Mouse (Mus musculus) neural tube, embryonic 15.5 days (tissue): Measurements from ENCODE around the gene Srl. TPM values are rescaled to one million over a fixed set of nuclear protein-coding genes. Genes with fewer than 3 reads are reported as not detected.
A peak's percentile ranks its signal among the peaks of the same experiment; 100 is the strongest.

Experiments
- ATAC-seq: fragments of 200-750 bp; cut with Nextera tagmentation; 2 replicates; pipeline ENCODE4 v1.8.0; 2017; ENCODE audit warnings: mild to moderate bottlenecking, moderate TSS enrichment, moderate library complexity; ENCODE audit not compliant: low FRiP score
- H3K27ac ChIP-seq: fragments of 300-500 bp; sonication (generic); replicated peaks from 2 replicates; pipeline ENCODE4 v1.5.1; 2015; ENCODE audit warnings: mild to moderate bottlenecking, inconsistent platforms
- H3K27me3 ChIP-seq: fragments of 300-500 bp; sonication (generic); replicated peaks from 2 replicates; pipeline ENCODE4 v1.6.1; 2015; ENCODE audit warnings: inconsistent platforms
- H3K36me3 ChIP-seq: fragments of 300-500 bp; sonication (generic); 2 replicates; pipeline ENCODE4 v1.6.1; 2015; ENCODE audit warnings: inconsistent platforms
- H3K4me1 ChIP-seq: fragments of 300-500 bp; sonication (generic); 2 replicates; pipeline ENCODE4 v1.6.1; 2015; ENCODE audit warnings: inconsistent platforms
- H3K4me2 ChIP-seq: fragments of 300-500 bp; sonication (generic); 2 replicates; pipeline ENCODE4 v1.6.1; 2015; ENCODE audit warnings: inconsistent platforms, mild to moderate bottlenecking, moderate library complexity
- H3K4me3 ChIP-seq: fragments of 300-500 bp; sonication (generic); replicated peaks from 2 replicates; pipeline ENCODE4 v1.5.1; 2015; ENCODE audit warnings: mild to moderate bottlenecking, inconsistent platforms
- H3K9ac ChIP-seq: fragments of 300-500 bp; sonication (generic); replicated peaks from 2 replicates; pipeline ENCODE4 v1.6.1; 2015; ENCODE audit warnings: mild to moderate bottlenecking, inconsistent platforms
- H3K9me3 ChIP-seq: fragments of 300-500 bp; sonication (generic); replicated peaks from 2 replicates; pipeline ENCODE4 v1.6.1; 2016; ENCODE audit warnings: inconsistent platforms
- WGBS: fragments of 180-500 bp; shearing (Covaris S2); methylation state at CpG from one replicate; pipeline ENCODE4 v1.1.7; 2015; ENCODE audit warnings: mixed read lengths; 5-methylcytosine and 5-hydroxymethylcytosine counted together
- polyA plus RNA-seq: library from polyadenylated mRNA; unstranded; fragments of >200 nt; fragmentation: Nextera tagmentation; extraction: Ambion mirVana; gene quantifications from 2 replicates; pipeline ENCODE4 v1.2.1, GENCODE M21; 2015

The Srl gene
- polyA plus RNA-seq, 1 experiment from 2014 or later: 26.3 TPM

DNA sequence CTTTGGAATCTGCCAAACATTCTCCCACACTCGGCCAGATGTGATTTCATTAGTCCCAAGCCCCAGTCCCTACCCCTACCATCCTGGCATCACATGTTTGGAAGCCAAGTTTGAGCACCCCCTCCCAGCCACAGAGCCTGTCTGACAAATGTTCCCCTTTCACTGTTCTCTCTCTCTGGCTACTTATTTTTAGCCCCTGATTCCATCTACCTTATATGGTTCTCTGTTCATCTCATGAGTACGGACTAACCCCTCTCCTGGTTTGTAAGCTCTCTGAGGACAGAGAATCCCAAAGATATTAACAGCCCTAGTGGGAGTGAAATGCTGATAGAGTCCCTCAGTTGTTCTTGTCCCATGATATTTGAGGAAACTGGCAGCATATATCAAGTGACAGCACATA lies 30.2 kb downstream of the Srl start:
- no peaks in the 10 kb centered on the region for H3K36me3 ChIP-seq
- H3K27ac ChIP-seq: no peak overlapping the region
- 67% methylated on average over 2 of the region's 2 CpGs for WGBS
- ATAC-seq: no peak
- no peak overlapping the region for H3K4me2 ChIP-seq
- H3K4me1 ChIP-seq: no peaks in the 10 kb centered on the region
- H3K4me3 ChIP-seq: no peak overlapping the region
- no peak overlapping the region for H3K9ac ChIP-seq
- no peaks in the 10 kb centered on the region for H3K27me3 ChIP-seq
- no peaks in the 10 kb centered on the region for H3K9me3 ChIP-seq

DNA sequence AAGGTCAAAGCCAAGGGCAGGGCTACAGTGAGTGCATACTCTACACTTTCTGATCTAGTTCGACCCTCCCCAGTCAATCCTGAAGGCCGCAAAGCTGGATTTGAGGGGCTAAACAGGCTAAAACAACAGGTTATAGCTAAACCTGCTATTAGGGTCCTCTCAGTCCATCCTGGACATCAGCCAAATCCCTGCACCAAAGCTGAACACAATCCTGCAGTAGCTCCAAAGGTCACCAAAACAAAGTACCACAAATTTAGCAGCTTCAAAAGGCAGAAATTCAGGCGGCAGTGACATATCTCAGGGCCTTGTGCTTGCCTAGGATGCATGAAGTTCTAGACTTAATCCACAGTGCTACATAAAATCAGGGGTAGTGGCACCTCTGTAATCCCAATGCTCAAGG lies 35.4 kb downstream of the Srl start:
- Histone ChIP-seq H3K9me3 (no peaks in the 10 kb centered on the region), H3K4me3 (no peak overlapping the region), H3K4me2 (no peak overlapping the region), H3K36me3 (no peaks in the 10 kb centered on the region), H3K4me1 (no peaks in the 10 kb centered on the region), H3K27ac (no peak overlapping the region), H3K27me3 (no peaks in the 10 kb centered on the region), H3K9ac (no peak overlapping the region)
- 86% methylated on average over 3 of the region's 3 CpGs for WGBS
- ATAC-seq: no peak

DNA sequence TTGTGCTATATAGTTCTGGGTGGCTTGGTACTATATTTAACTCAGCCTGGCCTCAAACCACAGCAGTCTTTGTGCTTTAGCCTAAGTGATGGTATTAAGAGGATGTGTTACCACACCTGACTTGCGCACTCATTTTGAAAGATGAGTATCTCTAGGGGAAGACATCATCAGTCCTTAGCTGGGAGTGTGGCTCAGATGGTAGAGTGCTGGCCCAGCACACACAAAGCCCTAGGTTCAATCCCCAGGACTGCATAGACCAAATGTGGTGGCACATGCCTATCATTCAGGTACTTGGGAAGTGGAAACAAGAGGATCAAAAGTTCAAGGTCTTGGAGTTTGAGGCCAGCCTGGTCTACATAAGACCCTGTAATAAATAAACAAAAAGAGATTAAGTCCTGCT lies 38.1 kb downstream of the Srl start:
- H3K4me2 ChIP-seq: no peak overlapping the region
- 97% methylated on average over 1 of the region's 1 CpGs for WGBS
- H3K9ac ChIP-seq: no peak overlapping the region
- H3K27ac ChIP-seq: no peak overlapping the region
- no peaks in the 10 kb centered on the region for H3K36me3 ChIP-seq
- H3K27me3 ChIP-seq: no peaks in the 10 kb centered on the region
- H3K4me1 ChIP-seq: no peaks in the 10 kb centered on the region
- no peak for ATAC-seq
- no peaks in the 10 kb centered on the region for H3K9me3 ChIP-seq
- H3K4me3 ChIP-seq: no peak overlapping the region

DNA sequence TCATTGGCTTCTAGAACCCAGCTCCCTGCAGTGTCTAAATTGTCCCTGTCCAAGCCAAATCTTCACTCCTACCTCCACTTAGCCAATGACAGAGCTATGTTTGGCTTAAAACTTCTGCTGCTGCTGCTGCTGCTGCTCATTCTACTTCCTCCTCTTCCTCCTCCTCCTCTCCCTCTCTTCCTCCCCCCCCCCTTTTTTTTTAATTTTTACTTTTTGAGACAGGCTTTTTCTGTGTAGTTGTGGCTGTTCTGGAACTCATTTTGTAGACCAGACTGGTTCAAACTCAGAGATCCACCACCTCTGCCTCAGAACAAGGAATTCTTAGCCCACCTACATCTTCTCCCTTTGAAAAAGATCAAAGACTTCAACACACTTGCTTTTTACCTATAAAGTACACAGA lies 39.0 kb downstream of the Srl start:
- Histone ChIP-seq H3K4me1 (no peaks in the 10 kb centered on the region), H3K4me3 (no peak overlapping the region), H3K27me3 (no peaks in the 10 kb centered on the region), H3K4me2 (no peak overlapping the region), H3K36me3 (no peaks in the 10 kb centered on the region), H3K9ac (no peak overlapping the region), H3K9me3 (no peaks in the 10 kb centered on the region), H3K27ac (no peak overlapping the region)
- no peak for ATAC-seq

DNA sequence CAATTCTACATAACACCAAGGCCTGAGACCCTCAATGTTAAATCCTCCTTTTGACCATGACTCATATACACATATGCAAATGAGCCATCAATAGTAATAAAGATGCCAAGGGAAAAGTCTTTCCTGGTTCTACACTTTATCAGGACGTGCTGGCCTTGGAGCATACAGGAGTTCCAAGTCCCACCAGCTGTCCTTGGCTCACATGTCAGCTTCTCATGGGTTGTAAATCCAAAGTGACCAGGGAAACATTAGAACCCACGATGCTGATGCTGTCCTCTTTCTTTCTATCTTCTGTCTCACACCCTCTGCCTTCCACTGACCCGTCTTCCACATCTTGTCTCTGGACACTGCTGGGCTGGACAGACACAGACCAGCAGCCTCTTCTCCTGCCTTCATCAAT lies 39.9 kb downstream of the Srl start:
- ATAC-seq: no peak
- Histone ChIP-seq H3K9ac (no peak overlapping the region), H3K4me1 (no peaks in the 10 kb centered on the region), H3K27ac (no peak overlapping the region), H3K4me3 (no peak overlapping the region), H3K27me3 (no peaks in the 10 kb centered on the region), H3K36me3 (no peaks in the 10 kb centered on the region), H3K9me3 (no peaks in the 10 kb centered on the region), H3K4me2 (no peak overlapping the region)
- 78% methylated on average over 3 of the region's 3 CpGs for WGBS

DNA sequence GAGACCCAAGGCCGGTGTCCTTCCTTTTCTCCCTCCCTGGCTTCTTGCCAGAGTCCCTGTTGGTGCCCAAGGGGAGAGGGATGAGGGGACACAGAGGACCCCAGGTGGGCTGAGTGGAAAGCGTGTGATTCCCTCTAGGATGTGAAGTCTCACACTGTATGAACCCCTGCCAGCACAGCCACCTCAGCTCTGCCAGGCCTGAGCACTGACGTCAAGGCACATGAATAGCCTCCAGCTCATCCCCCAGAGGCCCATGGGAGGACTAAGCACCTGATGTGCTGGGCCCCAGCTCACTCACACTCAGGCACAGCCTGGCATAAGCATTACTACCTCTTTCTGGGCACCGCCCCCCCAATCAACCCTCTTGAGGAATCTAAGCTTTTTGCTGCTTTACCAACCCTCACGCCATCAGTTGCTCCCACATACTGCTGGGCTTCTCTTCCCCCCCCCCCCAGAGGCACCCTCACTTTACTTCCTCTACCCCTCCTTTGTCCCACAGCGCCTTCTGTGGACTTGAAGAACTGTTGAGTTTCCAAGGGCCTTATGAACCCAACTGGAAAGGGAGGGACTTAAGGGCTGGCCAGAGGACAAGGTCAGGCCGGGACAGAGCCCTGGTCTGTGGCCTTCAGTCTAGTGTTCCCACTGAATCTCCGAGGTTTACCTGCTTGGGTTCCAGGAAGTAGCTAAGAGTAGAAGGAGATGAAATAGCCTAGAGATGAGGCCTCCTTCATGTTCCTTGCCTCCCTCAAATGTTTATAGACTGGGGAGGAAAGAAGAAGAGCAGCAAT lies 40.8 kb downstream of the Srl start:
- Histone ChIP-seq H3K9ac (no peak overlapping the region), H3K4me3 (no peak overlapping the region), H3K9me3 (no peaks in the 10 kb centered on the region), H3K4me2 (no peak overlapping the region), H3K27me3 (no peaks in the 10 kb centered on the region), H3K4me1 (no peaks in the 10 kb centered on the region), H3K27ac (no peak overlapping the region), H3K36me3 (no peaks in the 10 kb centered on the region)
- no peak for ATAC-seq
- 73% methylated on average over 8 of the region's 8 CpGs for WGBS

DNA sequence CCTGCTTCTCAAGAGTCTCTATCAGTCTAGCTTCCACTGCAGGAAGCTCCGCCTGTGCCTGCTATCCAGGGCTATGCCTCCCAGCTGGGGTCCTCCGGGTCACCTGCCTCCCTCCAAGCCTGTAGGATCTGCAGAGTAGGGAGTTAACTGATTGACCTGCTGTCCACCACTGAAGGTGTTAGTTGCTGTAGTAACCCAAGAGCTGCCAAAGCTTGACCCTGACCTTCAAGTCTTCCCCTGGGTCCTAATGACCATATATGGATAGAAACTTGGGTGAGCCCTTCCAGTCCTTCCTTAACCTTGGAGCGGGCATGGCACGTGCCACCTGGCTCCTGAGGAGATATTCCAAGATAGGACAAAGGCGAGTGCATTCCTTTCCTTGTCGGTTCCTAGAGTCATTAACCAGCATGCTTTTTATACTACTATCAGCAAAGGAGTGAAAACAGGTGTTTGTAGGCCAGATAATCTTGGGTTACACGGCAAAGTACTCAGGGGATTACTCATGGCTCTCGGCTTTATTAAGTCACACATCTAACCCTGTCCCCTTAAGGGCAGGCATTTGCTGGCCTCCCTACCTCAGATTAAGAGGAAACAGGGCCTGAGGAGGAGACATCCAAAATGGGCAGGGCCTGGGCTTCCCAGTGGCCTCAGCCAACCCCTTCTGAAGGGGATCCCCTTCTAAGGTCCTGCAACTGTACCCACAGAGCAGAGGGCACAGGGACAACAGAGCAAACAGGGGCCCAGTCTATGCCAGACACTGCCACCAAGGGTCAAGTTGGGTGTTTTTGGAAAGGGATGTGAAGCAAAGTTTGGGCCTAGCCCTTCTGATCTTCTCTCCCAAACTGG lies 43.6 kb downstream of the Srl start:
- no peak overlapping the region for H3K4me3 ChIP-seq
- no peak overlapping the region for H3K9ac ChIP-seq
- H3K27me3 ChIP-seq: no peaks in the 10 kb centered on the region
- H3K36me3 ChIP-seq: no peaks in the 10 kb centered on the region
- H3K27ac ChIP-seq: no peak overlapping the region
- peaks cover 7% of the 10 kb centered on the region; the same call in 1 of the 2 replicates for H3K4me1 ChIP-seq
- WGBS: 77% methylated on average over 8 of the region's 8 CpGs
- H3K4me2 ChIP-seq: no peak overlapping the region
- ATAC-seq: no peak
- no peaks in the 10 kb centered on the region for H3K9me3 ChIP-seq

DNA sequence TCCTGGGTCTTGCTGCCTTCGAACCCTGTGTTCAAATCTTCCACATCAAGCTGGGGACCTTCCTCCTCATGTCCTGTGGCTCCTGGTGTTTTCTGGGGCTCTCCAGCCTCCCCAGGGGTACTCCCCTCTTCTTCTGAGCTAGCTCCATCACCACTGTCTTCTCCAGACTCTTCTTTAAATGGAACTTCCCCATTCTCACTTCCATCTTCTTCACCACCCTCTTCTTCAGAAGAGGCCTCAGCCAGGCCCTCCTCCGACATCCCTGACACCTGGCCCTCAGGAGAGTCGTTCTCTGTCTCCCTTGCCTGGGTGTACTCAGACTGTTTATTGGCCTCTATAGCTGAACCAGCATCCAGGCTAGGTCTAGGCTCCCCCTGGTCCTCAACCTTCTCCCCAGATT lies 45.1 kb downstream of the Srl start:
- H3K4me1 ChIP-seq: peaks cover 8% of the 10 kb centered on the region; the same call in 1 of the 2 replicates
- peaks cover 5% of the 10 kb centered on the region; the same call in 1 of the 2 replicates for H3K36me3 ChIP-seq
- WGBS: 93% methylated on average over 3 of the region's 3 CpGs
- no peak overlapping the region for H3K4me2 ChIP-seq
- ATAC-seq: no peak
- no peaks in the 10 kb centered on the region for H3K9me3 ChIP-seq
- H3K27ac ChIP-seq: no peak overlapping the region
- H3K27me3 ChIP-seq: no peaks in the 10 kb centered on the region
- H3K4me3 ChIP-seq: no peak overlapping the region
- no peak overlapping the region for H3K9ac ChIP-seq

DNA sequence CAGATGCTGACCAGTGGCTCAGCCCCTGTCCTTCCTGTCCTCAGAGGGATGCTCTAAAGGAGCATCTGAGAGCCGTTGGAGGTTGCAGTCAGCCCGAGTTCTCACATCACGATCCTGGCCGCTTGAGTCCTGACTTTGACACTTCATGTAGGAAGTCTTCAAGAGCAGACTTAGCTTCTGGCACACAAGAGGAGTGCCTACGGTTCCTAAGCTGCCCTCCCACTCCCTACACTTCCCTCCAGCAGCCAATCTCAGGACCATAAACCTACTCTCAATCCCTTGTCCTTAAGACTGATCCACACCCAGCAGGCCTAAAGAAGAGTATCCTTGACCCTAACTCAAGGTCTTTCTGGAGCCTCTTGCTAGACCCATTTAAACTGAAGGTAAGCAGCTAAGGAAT lies 45.8 kb downstream of the Srl start:
- no peaks in the 10 kb centered on the region for H3K9me3 ChIP-seq
- no peak overlapping the region for H3K27ac ChIP-seq
- H3K4me2 ChIP-seq: no peak overlapping the region
- H3K4me1 ChIP-seq: peaks cover 8% of the 10 kb centered on the region; the same call in 1 of the 2 replicates
- no peak for ATAC-seq
- H3K9ac ChIP-seq: no peak overlapping the region
- no peak overlapping the region for H3K4me3 ChIP-seq
- WGBS: 88% methylated on average over 5 of the region's 5 CpGs
- peaks cover 5% of the 10 kb centered on the region; the same call in 1 of the 2 replicates for H3K36me3 ChIP-seq
- no peaks in the 10 kb centered on the region for H3K27me3 ChIP-seq

DNA sequence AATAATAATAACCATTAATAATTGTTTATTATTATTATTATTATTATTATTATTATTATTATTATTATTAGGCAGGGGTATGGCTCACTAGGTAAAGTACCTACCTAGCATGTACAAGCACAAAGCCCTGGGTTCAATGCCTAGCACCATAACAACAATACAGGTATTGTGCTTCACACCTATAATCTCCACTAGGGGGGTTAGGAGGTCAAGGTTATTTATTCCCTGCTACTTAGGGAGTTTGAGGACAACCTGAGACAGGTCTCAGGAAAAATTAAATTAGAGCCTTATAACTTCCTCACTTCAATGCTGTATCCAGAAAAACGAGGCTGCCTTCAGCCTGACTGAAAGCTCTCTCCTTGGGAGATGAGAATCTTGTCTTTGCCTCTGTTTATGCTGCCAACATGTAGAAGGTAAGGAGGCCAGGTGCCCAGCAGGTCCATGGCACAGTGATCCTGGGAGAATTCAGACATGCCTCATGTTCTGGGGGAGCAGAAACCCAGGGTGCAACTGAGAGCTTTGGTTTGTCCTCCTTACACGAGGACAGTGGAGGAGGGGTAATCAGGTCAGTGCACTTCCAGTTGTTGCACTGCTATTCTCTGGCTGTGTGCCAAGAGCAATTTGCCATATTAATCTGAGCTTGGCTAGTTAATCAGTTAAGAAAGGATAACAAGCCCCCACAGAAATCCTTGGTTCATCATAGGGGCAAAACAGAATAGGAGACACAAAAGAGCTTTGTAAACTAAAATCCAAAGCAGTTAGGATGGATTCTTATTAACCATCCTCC lies 48.6 kb downstream of the Srl start:
- no peaks in the 10 kb centered on the region for H3K9me3 ChIP-seq
- H3K27me3 ChIP-seq: no peaks in the 10 kb centered on the region
- peaks cover 14% of the 10 kb centered on the region for H3K4me1 ChIP-seq
- no peak overlapping the region for H3K27ac ChIP-seq
- ATAC-seq: no peak
- no peak overlapping the region for H3K9ac ChIP-seq
- no peak overlapping the region for H3K4me3 ChIP-seq
- H3K36me3 ChIP-seq: peaks cover 5% of the 10 kb centered on the region; the same call in 1 of the 2 replicates
- no peak overlapping the region for H3K4me2 ChIP-seq
- WGBS: 61% methylated on average over 2 of the region's 2 CpGs

DNA sequence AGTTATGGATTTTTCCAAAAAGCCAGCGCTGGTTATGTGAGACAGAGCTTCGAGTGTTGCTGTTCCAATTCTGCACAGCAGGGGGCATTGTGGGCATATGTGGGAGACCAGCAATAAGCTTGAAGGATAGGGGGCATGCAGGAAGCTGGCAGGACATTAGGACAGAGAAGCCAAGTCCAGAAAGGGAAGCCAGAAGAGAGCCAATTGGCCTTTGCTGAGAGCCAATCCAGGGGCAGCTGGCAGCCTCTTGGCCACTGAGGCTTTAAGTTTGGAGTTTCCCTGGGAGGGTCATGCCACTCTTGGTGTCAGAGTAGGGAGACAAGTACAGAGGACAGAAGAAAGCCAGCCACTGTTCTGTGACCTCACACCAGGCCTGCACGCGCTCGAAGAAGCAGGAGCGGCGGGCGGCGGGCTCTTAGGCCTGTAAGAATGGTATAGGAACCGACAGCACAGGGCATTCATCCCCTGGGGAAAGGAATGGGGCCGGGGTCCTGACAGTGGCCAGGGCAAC lies 52.4 kb downstream of the Srl start:
- no peak overlapping the region for H3K4me2 ChIP-seq
- H3K9me3 ChIP-seq: no peaks in the 10 kb centered on the region
- H3K27me3 ChIP-seq: no peaks in the 10 kb centered on the region
- ATAC-seq: peak; percentile 79; the same call in 1 of the 2 replicates
- H3K9ac ChIP-seq: no peak overlapping the region
- WGBS: 75% methylated on average over 11 of the region's 11 CpGs
- H3K36me3 ChIP-seq: peaks cover 5% of the 10 kb centered on the region; the same call in 1 of the 2 replicates
- peak overlapping the region; percentile 64 for H3K27ac ChIP-seq
- H3K4me3 ChIP-seq: no peak overlapping the region
- peaks cover 14% of the 10 kb centered on the region for H3K4me1 ChIP-seq
